Mouse (Mus musculus) fat pad, adult 2 months (tissue): ENCODE measurements around the gene Bmp2.

Experiments
- DNase-seq: peaks from one replicate; pipeline ENCODE4 v3.0.0-alpha.2; 2011; ENCODE audit warnings: low read depth, low spot score; ENCODE audit errors: extremely low read depth

Bmp2 gene

DNA sequence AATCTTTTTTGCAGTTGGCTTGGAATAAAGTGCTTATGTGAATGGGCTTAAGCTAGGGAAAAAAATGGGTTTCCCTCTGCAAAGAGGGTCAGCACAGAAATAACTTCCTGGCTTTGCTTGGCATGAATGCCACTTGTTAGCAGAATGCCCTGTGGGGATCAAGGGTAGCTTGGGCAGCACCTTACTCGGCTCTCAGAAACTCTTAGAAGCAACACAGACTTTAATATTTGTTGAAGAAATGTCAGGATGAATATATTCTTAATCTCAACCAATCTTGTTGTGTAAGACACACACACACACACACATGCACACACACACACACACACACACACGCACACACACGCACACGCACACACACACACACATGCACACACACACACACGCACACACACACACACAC lies 13.5 kb downstream of the Bmp2 start:
- DNase-seq, result no peak

DNA sequence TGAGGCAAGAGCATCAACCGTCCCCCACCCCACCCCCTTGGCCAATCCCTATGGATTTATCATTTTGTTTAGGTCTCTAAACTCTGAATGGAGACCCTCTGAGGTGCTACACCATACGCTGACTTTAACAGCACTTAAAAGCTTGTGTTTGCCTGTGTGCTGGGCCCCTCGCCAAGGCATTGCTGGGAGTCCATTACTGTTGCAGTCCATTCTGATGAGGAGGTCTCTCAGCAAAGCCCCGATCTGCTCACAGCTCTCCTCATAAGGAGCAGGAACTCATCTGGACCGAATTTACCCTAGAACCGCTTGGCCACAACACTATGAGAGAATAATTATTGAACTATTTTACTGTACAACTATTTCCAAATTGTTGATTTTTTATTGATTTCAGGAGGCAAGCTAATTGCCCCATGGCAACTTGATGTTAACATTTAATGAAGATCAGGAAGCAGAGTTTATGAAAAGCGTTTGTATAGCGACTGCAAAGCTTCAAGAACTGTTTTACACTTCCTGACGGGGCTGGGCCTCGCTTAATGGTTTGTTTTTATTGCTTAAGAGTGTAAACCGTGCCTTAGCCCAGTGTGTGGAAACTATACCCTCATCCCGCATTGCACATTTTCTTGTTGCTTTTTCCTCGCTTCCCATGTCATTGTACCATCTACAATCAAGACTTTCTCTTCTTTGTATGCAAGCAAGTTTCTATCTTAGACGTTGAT lies 14.2 kb downstream of the Bmp2 start:
- no peak for DNase-seq

DNA sequence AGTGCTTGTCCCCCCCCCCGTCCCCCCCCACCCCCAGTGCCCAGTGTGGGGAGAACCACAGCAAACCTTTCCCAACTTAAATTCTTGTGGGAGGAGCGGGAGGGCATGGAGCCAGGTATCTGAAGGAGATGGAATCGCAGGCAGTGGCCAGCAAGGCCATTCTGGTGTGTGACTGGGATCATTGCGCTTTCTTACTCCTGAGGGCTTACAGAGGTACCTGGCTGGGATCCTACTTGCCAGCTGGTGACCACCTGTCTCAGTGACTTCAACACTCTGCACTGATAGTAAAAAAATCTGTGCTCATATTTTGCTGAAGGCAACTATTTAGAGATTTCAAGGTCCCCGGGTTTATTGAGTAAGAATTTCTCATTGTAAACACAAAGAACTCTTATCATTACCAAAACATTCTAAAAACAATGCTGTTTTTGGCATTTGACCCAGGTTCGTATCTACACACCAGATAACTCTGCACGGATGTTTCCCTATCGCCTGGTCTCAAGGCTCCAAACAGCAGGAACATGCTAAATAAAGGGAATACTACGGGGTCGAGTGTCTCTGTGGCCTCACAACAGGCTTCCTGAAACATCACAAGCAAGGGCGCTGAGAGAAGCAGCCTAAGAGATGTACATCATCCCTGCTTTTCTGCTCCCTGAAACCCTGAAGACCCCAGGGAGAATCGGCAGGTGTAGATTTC lies 39.8 kb downstream of the Bmp2 start:
- no peak for DNase-seq
